Mouse (Mus musculus): ENCODE measurements at regions not wholly inside any gene's neighbourhood (a gene's known extent, or its start where the extent isn't known, plus 50 kb on each side); places are given as distances from the start of the nearest gene placed in this dataset.

GRCm38 (mm10) chr4:52060031-52060430 lies 379.0 kb upstream of the Smc2 start:
- Histone ChIP-seq H3K9ac (ENCODE audit: low read depth, poor library complexity, severe bottlenecking) (no peak overlapping the region), H3K27me3 (ENCODE audit: control insufficient read depth, insufficient read depth, low read length, poor library complexity, severe bottlenecking) (no peaks in the 10 kb centered on the region), H3K9me3 (replicated peaks; ENCODE audit: control insufficient read depth, insufficient read depth, low read length, poor library complexity, severe bottlenecking) (peaks cover 7% of the 10 kb centered on the region), H3K27ac (ENCODE audit: insufficient read depth, low read length) (no peak overlapping the region), H3K4me1 (ENCODE audit: control insufficient read depth, insufficient read depth, low read length) (no peaks in the 10 kb centered on the region), H3K4me3 (ENCODE audit: low read depth, low read length) (no peak overlapping the region), H3K36me3 (ENCODE audit: control insufficient read depth, insufficient read depth, low read length, poor library complexity, severe bottlenecking) (no peaks in the 10 kb centered on the region)
- TF ChIP-seq EP300 (IDR thresholded peaks at IDR 0.05; ENCODE audit: insufficient read depth, low read depth, low read length) (no peak), CTCF (IDR thresholded peaks at IDR 0.05; ENCODE audit: low read depth, low read length) (no peak), POLR2A (IDR thresholded peaks at IDR 0.05; ENCODE audit: insufficient read depth, low read length) (no peak)

- no peaks in the 10 kb centered on the region for H3K4me1 ChIP-seq (ENCODE audit: control insufficient read depth, insufficient read depth, low read length)
- no peaks in the 10 kb centered on the region for H3K9me3 ChIP-seq (replicated peaks; ENCODE audit: control insufficient read depth, insufficient read depth, low read length, poor library complexity, severe bottlenecking)
- TF ChIP-seq CTCF (IDR thresholded peaks at IDR 0.05; ENCODE audit: low read depth, low read length) (no peak), EP300 (IDR thresholded peaks at IDR 0.05; ENCODE audit: insufficient read depth, low read depth, low read length) (no peak), POLR2A (IDR thresholded peaks at IDR 0.05; ENCODE audit: insufficient read depth, low read length) (no peak)
- H3K9ac ChIP-seq (ENCODE audit: low read depth, poor library complexity, severe bottlenecking) = no peak overlapping the region
- H3K27me3 ChIP-seq (ENCODE audit: control insufficient read depth, insufficient read depth, low read length, poor library complexity, severe bottlenecking) = no peaks in the 10 kb centered on the region
- no peaks in the 10 kb centered on the region for H3K36me3 ChIP-seq (ENCODE audit: control insufficient read depth, insufficient read depth, low read length, poor library complexity, severe bottlenecking)
- H3K27ac ChIP-seq (ENCODE audit: insufficient read depth, low read length) = no peak overlapping the region
- no peak overlapping the region for H3K4me3 ChIP-seq (ENCODE audit: low read depth, low read length)
Observed at GRCm38 (mm10) chr4:52099187-52099586, 339.9 kb upstream of the Smc2 start.

- H3K9ac ChIP-seq (ENCODE audit: low read depth, poor library complexity, severe bottlenecking) = no peak overlapping the region
- H3K9me3 ChIP-seq (replicated peaks; ENCODE audit: control insufficient read depth, insufficient read depth, low read length, poor library complexity, severe bottlenecking) = no peaks in the 10 kb centered on the region
- no peaks in the 10 kb centered on the region for H3K36me3 ChIP-seq (ENCODE audit: control insufficient read depth, insufficient read depth, low read length, poor library complexity, severe bottlenecking)
- TF ChIP-seq POLR2A (IDR thresholded peaks at IDR 0.05; ENCODE audit: insufficient read depth, low read length) (no peak), EP300 (IDR thresholded peaks at IDR 0.05; ENCODE audit: insufficient read depth, low read depth, low read length) (no peak), CTCF (IDR thresholded peaks at IDR 0.05; ENCODE audit: low read depth, low read length) (no peak)
- H3K4me1 ChIP-seq (ENCODE audit: control insufficient read depth, insufficient read depth, low read length) = no peaks in the 10 kb centered on the region
- no peaks in the 10 kb centered on the region for H3K27me3 ChIP-seq (ENCODE audit: control insufficient read depth, insufficient read depth, low read length, poor library complexity, severe bottlenecking)
- H3K27ac ChIP-seq (ENCODE audit: insufficient read depth, low read length) = no peak overlapping the region
- H3K4me3 ChIP-seq (ENCODE audit: low read depth, low read length) = no peak overlapping the region
Observed at GRCm38 (mm10) chr4:52105887-52106286, 333.2 kb upstream of the Smc2 start.

- Histone ChIP-seq H3K27ac (ENCODE audit: insufficient read depth, low read length) (no peak overlapping the region), H3K4me3 (ENCODE audit: low read depth, low read length) (no peak overlapping the region), H3K36me3 (ENCODE audit: control insufficient read depth, insufficient read depth, low read length, poor library complexity, severe bottlenecking) (no peaks in the 10 kb centered on the region), H3K9ac (ENCODE audit: low read depth, poor library complexity, severe bottlenecking) (no peak overlapping the region), H3K9me3 (replicated peaks; ENCODE audit: control insufficient read depth, insufficient read depth, low read length, poor library complexity, severe bottlenecking) (no peaks in the 10 kb centered on the region), H3K27me3 (ENCODE audit: control insufficient read depth, insufficient read depth, low read length, poor library complexity, severe bottlenecking) (no peaks in the 10 kb centered on the region), H3K4me1 (ENCODE audit: control insufficient read depth, insufficient read depth, low read length) (no peaks in the 10 kb centered on the region)
- TF ChIP-seq EP300 (IDR thresholded peaks at IDR 0.05; ENCODE audit: insufficient read depth, low read depth, low read length) (no peak), CTCF (IDR thresholded peaks at IDR 0.05; ENCODE audit: low read depth, low read length) (no peak), POLR2A (IDR thresholded peaks at IDR 0.05; ENCODE audit: insufficient read depth, low read length) (no peak)
Observed at GRCm38 (mm10) chr4:52117765-52118290, 321.2 kb upstream of the Smc2 start.

GRCm38 (mm10) chr4:52118439-52119072 lies 320.5 kb upstream of the Smc2 start:
- no peak overlapping the region for H3K9ac ChIP-seq (ENCODE audit: low read depth, poor library complexity, severe bottlenecking)
- no peak overlapping the region for H3K4me3 ChIP-seq (ENCODE audit: low read depth, low read length)
- H3K9me3 ChIP-seq (replicated peaks; ENCODE audit: control insufficient read depth, insufficient read depth, low read length, poor library complexity, severe bottlenecking) = no peaks in the 10 kb centered on the region
- TF ChIP-seq POLR2A (IDR thresholded peaks at IDR 0.05; ENCODE audit: insufficient read depth, low read length) (no peak), CTCF (IDR thresholded peaks at IDR 0.05; ENCODE audit: low read depth, low read length) (no peak), EP300 (IDR thresholded peaks at IDR 0.05; ENCODE audit: insufficient read depth, low read depth, low read length) (no peak)
- no peaks in the 10 kb centered on the region for H3K4me1 ChIP-seq (ENCODE audit: control insufficient read depth, insufficient read depth, low read length)
- H3K27me3 ChIP-seq (ENCODE audit: control insufficient read depth, insufficient read depth, low read length, poor library complexity, severe bottlenecking) = no peaks in the 10 kb centered on the region
- H3K27ac ChIP-seq (ENCODE audit: insufficient read depth, low read length) = no peak overlapping the region
- H3K36me3 ChIP-seq (ENCODE audit: control insufficient read depth, insufficient read depth, low read length, poor library complexity, severe bottlenecking) = no peaks in the 10 kb centered on the region

GRCm38 (mm10) chr4:52152565-52153164 lies 286.4 kb upstream of the Smc2 start:
- H3K27me3 ChIP-seq (ENCODE audit: control insufficient read depth, insufficient read depth, low read length, poor library complexity, severe bottlenecking) = no peaks in the 10 kb centered on the region
- no peaks in the 10 kb centered on the region for H3K36me3 ChIP-seq (ENCODE audit: control insufficient read depth, insufficient read depth, low read length, poor library complexity, severe bottlenecking)
- H3K4me1 ChIP-seq (ENCODE audit: control insufficient read depth, insufficient read depth, low read length) = no peaks in the 10 kb centered on the region
- H3K9me3 ChIP-seq (replicated peaks; ENCODE audit: control insufficient read depth, insufficient read depth, low read length, poor library complexity, severe bottlenecking) = no peaks in the 10 kb centered on the region
- H3K9ac ChIP-seq (ENCODE audit: low read depth, poor library complexity, severe bottlenecking) = no peak overlapping the region
- no peak for TF ChIP-seq POLR2A (IDR thresholded peaks at IDR 0.05; ENCODE audit: insufficient read depth, low read length)
- peak; percentile 14 for TF ChIP-seq CTCF (IDR thresholded peaks at IDR 0.05; ENCODE audit: low read depth, low read length)
- H3K4me3 ChIP-seq (ENCODE audit: low read depth, low read length) = no peak overlapping the region
- no peak overlapping the region for H3K27ac ChIP-seq (ENCODE audit: insufficient read depth, low read length)

All from ES-Bruce4 (cell line).